Mouse (Mus musculus) liver, embryonic 13.5 days (tissue): ENCODE results near the gene Syn3. TPM values are rescaled to one million over a fixed set of nuclear protein-coding genes. Genes with fewer than 3 reads are reported as not detected.
"Not testable (repeated sequence)": the region's sequence is repeated elsewhere in the genome, so short reads cannot be mapped to it uniquely, and the experiment has no call there.

ENCODE experiments used
- ATAC-seq: fragments of 200-750 bp; cut with Nextera tagmentation; 2 replicates; pipeline ENCODE4 v1.8.0; 2017; ENCODE audit warnings: low read depth, mild to moderate bottlenecking, moderate number of reproducible peaks, moderate library complexity
- DNase-seq: peaks from one replicate; pipeline ENCODE4 v3.0.0; 2022
- H3K27ac ChIP-seq: fragments of 300-500 bp; sonication (generic); 2 replicates; pipeline ENCODE4 v1.5.1; 2015; ENCODE audit warnings: moderate library complexity, mild to moderate bottlenecking, inconsistent platforms
- H3K27me3 ChIP-seq: fragments of 300-500 bp; sonication (generic); 2 replicates; pipeline ENCODE4 v1.6.1; 2015; ENCODE audit warnings: mild to moderate bottlenecking, inconsistent platforms
- H3K36me3 ChIP-seq: fragments of 300-500 bp; sonication (generic); 2 replicates; pipeline ENCODE4 v1.6.1; 2015; ENCODE audit warnings: mild to moderate bottlenecking, inconsistent platforms
- H3K4me1 ChIP-seq: fragments of 300-500 bp; sonication (generic); replicated peaks from 2 replicates; pipeline ENCODE4 v1.6.1; 2015; ENCODE audit warnings: inconsistent platforms
- H3K4me2 ChIP-seq: fragments of 300-500 bp; sonication (generic); 2 replicates; pipeline ENCODE4 v1.6.1; 2015; ENCODE audit warnings: inconsistent platforms, mild to moderate bottlenecking, moderate library complexity
- H3K4me3 ChIP-seq: fragments of 300-500 bp; sonication (generic); replicated peaks from 2 replicates; pipeline ENCODE4 v1.5.1; 2015; ENCODE audit warnings: mild to moderate bottlenecking, inconsistent platforms
- H3K9ac ChIP-seq: fragments of 300-500 bp; sonication (generic); 2 replicates; pipeline ENCODE4 v1.6.1; 2015; ENCODE audit warnings: mild to moderate bottlenecking, inconsistent platforms
- H3K9me3 ChIP-seq: fragments of 300-500 bp; sonication (generic); replicated peaks from 2 replicates; pipeline ENCODE4 v1.6.1; 2016; ENCODE audit warnings: inconsistent platforms
- WGBS: fragments of 180-500 bp; shearing (Covaris S2); methylation state at CpG from one replicate; pipeline ENCODE4 v1.1.7; 2015; ENCODE audit not compliant: insufficient replicate concordance; 5-methylcytosine and 5-hydroxymethylcytosine counted together
- polyA plus RNA-seq: library from polyadenylated mRNA; unstranded; fragments of >200 nt; fragmentation: Nextera tagmentation; extraction: Ambion mirVana; gene quantifications from 2 replicates; pipeline ENCODE4 v1.2.1, GENCODE M21; 2015

Syn3 gene
- polyA plus RNA-seq, 1 experiment from 2014 or later = 0.14 TPM

GRCm38 (mm10) chr10:86439640-86440039, 59.1 kb downstream of the Syn3 start:
- Histone ChIP-seq H3K9ac (no peak overlapping the region), H3K4me2 (no peak overlapping the region), H3K4me1 (no peaks in the 10 kb centered on the region), H3K9me3 (no peaks in the 10 kb centered on the region), H3K4me3 (no peak overlapping the region), H3K36me3 (no peaks in the 10 kb centered on the region), H3K27ac (no peak overlapping the region), H3K27me3 (no peaks in the 10 kb centered on the region)
- no peak for DNase-seq
- WGBS = 71% methylated on average over 4 of the region's 4 CpGs
- ATAC-seq = no peak

- DNase-seq (no peak), ATAC-seq (no peak)
- 76% methylated on average over 11 of the region's 11 CpGs for WGBS
- no peaks in the 10 kb centered on the region for H3K36me3 ChIP-seq
- no peak overlapping the region for H3K4me2 ChIP-seq
- no peaks in the 10 kb centered on the region for H3K27me3 ChIP-seq
- H3K4me3 ChIP-seq = no peak overlapping the region
- no peaks in the 10 kb centered on the region for H3K9me3 ChIP-seq
- H3K4me1 ChIP-seq = no peaks in the 10 kb centered on the region
- no peak overlapping the region for H3K9ac ChIP-seq
- H3K27ac ChIP-seq = no peak overlapping the region
Observed at GRCm38 (mm10) chr10:86437294-86437693, 61.4 kb downstream of the Syn3 start.

- not testable (repeated sequence) for H3K4me1 ChIP-seq, H3K36me3 ChIP-seq, ATAC-seq, DNase-seq, H3K27me3 ChIP-seq, H3K4me3 ChIP-seq, H3K4me2 ChIP-seq, H3K9me3 ChIP-seq, H3K9ac ChIP-seq, H3K27ac ChIP-seq
- WGBS = 51% methylated on average over 4 of the region's 4 CpGs
Observed at GRCm38 (mm10) chr10:86435006-86435405, 63.7 kb downstream of the Syn3 start.

- DNase-seq = no peak
- no peaks in the 10 kb centered on the region for H3K4me1 ChIP-seq
- H3K27me3 ChIP-seq = no peaks in the 10 kb centered on the region
- WGBS = 58% methylated on average over 3 of the region's 3 CpGs
- ATAC-seq = no peak
- no peak overlapping the region for H3K4me2 ChIP-seq
- H3K9me3 ChIP-seq = no peaks in the 10 kb centered on the region
- no peak overlapping the region for H3K9ac ChIP-seq
- no peak overlapping the region for H3K27ac ChIP-seq
- no peak overlapping the region for H3K4me3 ChIP-seq
- no peaks in the 10 kb centered on the region for H3K36me3 ChIP-seq
Observed at GRCm38 (mm10) chr10:86429651-86430050, 69.0 kb downstream of the Syn3 start.

DNA sequence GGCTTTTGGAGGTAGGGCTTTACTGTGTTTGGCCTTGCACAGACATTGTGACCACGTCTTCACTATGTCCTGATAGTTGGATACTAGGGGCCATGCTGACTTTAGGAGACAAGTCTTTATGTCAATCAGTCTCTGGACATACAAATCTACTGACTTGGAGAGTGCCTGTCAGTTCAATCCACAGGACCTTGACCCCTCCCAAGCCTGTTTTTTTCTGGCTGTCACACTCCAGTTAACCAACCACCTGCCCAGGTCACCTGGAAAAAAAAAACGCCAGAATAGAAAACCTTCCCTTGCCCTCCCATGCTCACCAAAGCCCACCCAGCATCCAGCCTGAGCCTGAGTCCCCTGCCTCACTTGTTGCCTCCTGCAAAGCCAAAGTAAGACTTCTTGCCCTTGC, 70.7 kb downstream of the Syn3 start:
- no peak overlapping the region for H3K9ac ChIP-seq
- ATAC-seq (no peak), DNase-seq (no peak)
- no peaks in the 10 kb centered on the region for H3K27me3 ChIP-seq
- no peak overlapping the region for H3K4me2 ChIP-seq
- no peaks in the 10 kb centered on the region for H3K9me3 ChIP-seq
- no peaks in the 10 kb centered on the region for H3K36me3 ChIP-seq
- H3K4me1 ChIP-seq = no peaks in the 10 kb centered on the region
- 37% methylated on average over 2 of the region's 2 CpGs for WGBS
- no peak overlapping the region for H3K4me3 ChIP-seq
- no peak overlapping the region for H3K27ac ChIP-seq

DNA sequence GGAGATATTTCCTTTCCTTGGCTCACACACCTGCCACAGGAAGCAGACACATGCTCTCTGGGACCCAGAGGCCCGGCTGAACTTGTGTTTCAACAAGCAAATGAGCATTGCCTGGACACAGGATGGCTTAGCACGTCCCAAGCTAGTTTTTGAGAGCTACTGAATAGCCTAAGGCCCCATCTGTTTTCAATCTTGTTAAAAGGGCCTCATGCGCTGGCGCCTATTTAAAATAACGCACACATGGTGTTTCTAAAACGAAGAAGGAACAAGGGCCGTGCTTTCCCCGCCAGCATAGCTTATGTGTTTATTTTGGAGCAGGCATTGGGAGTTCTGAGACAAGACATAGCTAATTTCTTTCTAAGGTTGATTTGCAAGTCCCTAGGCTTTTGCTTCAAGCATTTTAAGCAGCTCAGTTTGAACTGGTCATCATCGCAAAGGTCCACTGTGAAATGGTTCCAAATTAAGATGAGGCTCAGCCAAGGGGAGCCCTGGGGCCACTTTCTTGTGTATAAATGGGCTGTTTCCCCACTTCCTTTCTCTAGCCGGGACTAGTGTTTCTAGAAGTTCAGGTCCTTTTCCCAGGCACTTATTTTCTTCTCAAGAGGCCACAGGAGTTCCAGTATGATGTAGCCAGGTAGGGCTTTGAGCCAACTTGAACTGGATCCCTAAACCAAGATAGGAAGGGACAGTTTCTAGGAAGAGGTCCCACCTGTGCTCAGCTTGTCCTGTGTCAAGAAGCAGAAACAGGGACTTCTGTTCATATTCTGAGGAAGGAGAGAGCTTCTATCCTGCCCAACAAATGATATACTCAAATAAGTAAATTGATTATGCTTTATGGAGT, 72.8 kb downstream of the Syn3 start:
- Histone ChIP-seq H3K27ac (no peak overlapping the region), H3K9ac (no peak overlapping the region), H3K27me3 (no peaks in the 10 kb centered on the region), H3K4me3 (no peak overlapping the region), H3K4me1 (no peaks in the 10 kb centered on the region), H3K36me3 (no peaks in the 10 kb centered on the region), H3K9me3 (no peaks in the 10 kb centered on the region), H3K4me2 (no peak overlapping the region)
- no peak for ATAC-seq
- no peak for DNase-seq
- WGBS = 63% methylated on average over 10 of the region's 10 CpGs

- H3K4me1 ChIP-seq = no peaks in the 10 kb centered on the region
- H3K4me2 ChIP-seq = no peak overlapping the region
- ATAC-seq (no peak), DNase-seq (no peak)
- no peak overlapping the region for H3K4me3 ChIP-seq
- H3K36me3 ChIP-seq = no peaks in the 10 kb centered on the region
- H3K9me3 ChIP-seq = no peaks in the 10 kb centered on the region
- no peak overlapping the region for H3K27ac ChIP-seq
- H3K9ac ChIP-seq = no peak overlapping the region
- WGBS = 34% methylated on average over 3 of the region's 3 CpGs
- H3K27me3 ChIP-seq = no peaks in the 10 kb centered on the region
Observed at GRCm38 (mm10) chr10:86421731-86422370, 76.8 kb downstream of the Syn3 start.

DNA sequence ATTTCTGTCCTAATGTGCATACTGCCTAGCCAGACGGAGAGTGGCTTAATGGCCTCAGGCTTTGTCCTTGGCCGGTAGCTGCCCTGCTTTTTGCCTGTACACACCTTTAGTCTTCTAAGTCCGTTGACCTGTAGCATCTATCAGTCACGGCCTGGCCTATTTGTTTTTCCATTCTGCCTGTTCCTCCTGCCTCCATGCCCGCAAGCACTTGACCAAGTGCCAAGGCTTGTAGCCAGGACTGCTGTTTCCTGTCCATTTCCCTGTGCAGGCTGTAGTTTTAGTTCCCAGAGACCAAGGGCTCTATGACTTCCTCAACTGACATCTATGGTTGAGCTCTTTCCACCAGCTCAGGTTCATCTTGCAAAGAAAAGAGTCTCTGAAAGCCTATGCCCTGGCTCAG, 79.8 kb downstream of the Syn3 start:
- no peak overlapping the region for H3K9ac ChIP-seq
- H3K4me2 ChIP-seq = no peak overlapping the region
- ATAC-seq = no peak
- no peak overlapping the region for H3K4me3 ChIP-seq
- no peak overlapping the region for H3K27ac ChIP-seq
- no peaks in the 10 kb centered on the region for H3K9me3 ChIP-seq
- H3K4me1 ChIP-seq = no peaks in the 10 kb centered on the region
- no peaks in the 10 kb centered on the region for H3K36me3 ChIP-seq
- H3K27me3 ChIP-seq = no peaks in the 10 kb centered on the region
- no peak for DNase-seq
- WGBS = 59% methylated on average over 5 of the region's 5 CpGs

- no peak overlapping the region for H3K4me2 ChIP-seq
- H3K27me3 ChIP-seq = no peaks in the 10 kb centered on the region
- ATAC-seq (no peak), DNase-seq (no peak)
- no peak overlapping the region for H3K4me3 ChIP-seq
- 67% methylated on average over 2 of the region's 2 CpGs for WGBS
- H3K36me3 ChIP-seq = no peaks in the 10 kb centered on the region
- no peaks in the 10 kb centered on the region for H3K4me1 ChIP-seq
- no peaks in the 10 kb centered on the region for H3K9me3 ChIP-seq
- H3K27ac ChIP-seq = no peak overlapping the region
- H3K9ac ChIP-seq = no peak overlapping the region
Observed at GRCm38 (mm10) chr10:86418345-86418744, 80.4 kb downstream of the Syn3 start.

GRCm38 (mm10) chr10:86416806-86417205, 81.9 kb downstream of the Syn3 start:
- H3K9ac ChIP-seq = no peak overlapping the region
- DNase-seq (no peak), ATAC-seq (no peak)
- no peaks in the 10 kb centered on the region for H3K9me3 ChIP-seq
- 59% methylated on average over 8 of the region's 8 CpGs for WGBS
- H3K27me3 ChIP-seq = no peaks in the 10 kb centered on the region
- H3K4me1 ChIP-seq = no peaks in the 10 kb centered on the region
- no peak overlapping the region for H3K4me3 ChIP-seq
- no peak overlapping the region for H3K27ac ChIP-seq
- H3K4me2 ChIP-seq = no peak overlapping the region
- no peaks in the 10 kb centered on the region for H3K36me3 ChIP-seq

DNA sequence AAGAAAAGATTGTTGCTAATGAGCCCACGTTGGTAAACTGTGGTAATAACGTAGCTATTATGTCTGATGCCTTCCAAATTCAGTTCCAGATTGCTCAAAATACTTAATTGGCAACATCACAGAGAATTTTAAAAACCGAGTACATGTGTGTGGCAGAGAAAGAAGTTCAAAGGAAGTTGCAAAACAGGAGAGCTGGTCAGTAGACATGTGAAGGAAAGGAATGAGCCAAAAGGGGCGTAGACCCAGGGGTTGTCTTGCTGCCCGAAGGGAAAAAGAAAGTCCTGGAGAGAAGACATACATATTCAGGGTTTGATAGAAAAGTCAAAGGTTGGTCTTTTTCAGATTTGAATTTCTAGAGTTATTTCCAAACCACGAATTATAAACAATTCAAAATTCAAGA, 87.8 kb downstream of the Syn3 start:
- WGBS = 56% methylated on average over 6 of the region's 6 CpGs

DNA sequence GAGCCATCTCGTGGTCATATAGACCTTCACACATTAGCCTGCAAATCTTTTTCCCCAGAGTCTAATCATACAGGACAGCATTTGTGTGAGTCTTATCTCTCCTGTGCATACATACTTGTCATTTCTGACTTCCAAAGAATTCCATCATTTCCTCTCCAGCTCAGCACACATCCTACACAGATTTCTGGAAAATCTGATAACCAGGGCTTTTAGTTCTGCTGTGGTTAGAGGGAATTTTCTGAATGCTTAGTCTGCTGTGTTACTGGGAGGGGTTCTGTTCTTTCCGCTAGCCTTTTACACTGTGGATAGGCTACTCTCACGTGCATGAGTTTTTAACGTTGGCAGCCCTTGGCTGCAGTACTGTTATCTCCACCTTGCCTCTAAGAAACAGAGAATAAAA, 91.7 kb downstream of the Syn3 start:
- Histone ChIP-seq H3K4me1 (0 out of 2 replicates have a peak, but pooled peaks cover 2% of the 10 kb centered on the region), H3K36me3 (no peaks in the 10 kb centered on the region), H3K27ac (no peak overlapping the region), H3K4me3 (no peak overlapping the region), H3K9ac (no peak overlapping the region), H3K9me3 (no peaks in the 10 kb centered on the region), H3K27me3 (no peaks in the 10 kb centered on the region), H3K4me2 (no peak overlapping the region)
- WGBS = 28% methylated on average over 4 of the region's 4 CpGs
- DNase-seq (no peak), ATAC-seq (no peak)

More for the DNA sequence above, 87.8 kb downstream of the Syn3 start:
- Histone ChIP-seq H3K4me3 (no peak overlapping the region), H3K4me1 (0 out of 2 replicates have a peak, but pooled peaks cover 2% of the 10 kb centered on the region), H3K9me3 (no peaks in the 10 kb centered on the region), H3K9ac (no peak overlapping the region), H3K27ac (no peak overlapping the region), H3K4me2 (no peak overlapping the region), H3K36me3 (no peaks in the 10 kb centered on the region), H3K27me3 (no peaks in the 10 kb centered on the region)
- no peak for ATAC-seq
- DNase-seq = no peak
